Mouse (Mus musculus): ENCODE measurements around the gene Cox5a. TPM values are rescaled to one million over a fixed set of nuclear protein-coding genes. Genes with fewer than 3 reads are reported as not detected.

Cox5a gene
- total and polyA plus RNA-seq, 3 experiments = 179 to 255 (median 229) TPM

DNA sequence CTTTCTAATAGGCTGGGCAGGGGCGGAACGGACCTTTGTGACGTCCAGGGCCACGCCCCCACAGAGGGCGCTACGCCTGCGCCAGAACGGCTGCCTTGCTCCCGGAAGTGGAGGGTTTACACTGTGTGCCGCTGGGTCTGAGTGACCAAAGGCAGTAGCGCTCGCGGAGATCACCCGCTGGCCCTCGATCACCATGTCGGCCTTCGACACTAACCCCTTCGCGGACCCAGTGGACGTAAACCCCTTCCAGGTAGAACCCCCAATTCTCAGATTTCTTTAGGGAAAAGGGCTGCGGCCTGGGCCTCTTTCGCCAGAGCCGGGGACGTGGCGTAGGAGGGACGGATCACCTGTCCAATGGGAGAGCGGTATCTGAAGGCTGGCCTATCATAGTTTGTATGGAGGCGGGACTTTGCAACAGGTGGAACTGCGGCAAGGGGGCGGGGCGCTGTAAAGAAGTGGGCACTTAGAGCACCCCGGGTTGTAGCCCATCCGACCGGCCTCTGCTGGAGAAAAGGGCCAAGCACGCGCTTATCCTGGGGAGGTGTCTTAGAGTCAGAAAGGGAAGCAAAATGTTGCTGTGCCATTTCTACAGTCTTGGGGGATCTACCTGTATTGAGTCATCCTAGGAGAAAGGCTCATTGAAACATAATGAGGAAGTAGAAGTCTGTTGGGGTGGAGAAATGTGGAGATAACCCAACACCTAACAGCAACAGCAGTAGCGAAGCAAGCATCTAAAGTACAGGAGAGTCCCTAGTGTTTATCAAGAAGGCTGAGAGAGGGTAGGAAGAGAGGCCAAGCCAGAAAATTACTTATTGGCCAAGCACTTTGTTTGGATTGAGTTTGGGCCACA lies 40.0 kb downstream of the Cox5a start, which contains the start of gene Scamp2 (continued):
- TF ChIP-seq HCFC1 (IDR thresholded peaks at IDR 0.05; ENCODE audit: low read depth, low read length) (peak; percentile 75), KAT2A (IDR thresholded peaks at IDR 0.05; ENCODE audit: insufficient replicate concordance, low read length) (peak; percentile 78; the same call in 1 of the 2 replicates), JUND (conservative IDR thresholded peaks at IDR 0.05; ENCODE audit: low read depth, low read length) (no peak), POLR2AphosphoS2 (IDR thresholded peaks at IDR 0.05; ENCODE audit: low read depth, low read length) (peak; percentile 91; the same call in 1 of the 2 replicates), RCOR1 (conservative IDR thresholded peaks at IDR 0.05; ENCODE audit: low read depth, low read length) (no peak), MAX (IDR thresholded peaks at IDR 0.05; ENCODE audit: low read length) (peak; percentile 41; the same call in 1 of the 2 replicates), GABPA (IDR thresholded peaks at IDR 0.05; ENCODE audit: insufficient replicate concordance, low read depth, low read length) (no peak), USF2 (conservative IDR thresholded peaks at IDR 0.05; ENCODE audit: low read depth, low read length) (no peak)

DNA sequence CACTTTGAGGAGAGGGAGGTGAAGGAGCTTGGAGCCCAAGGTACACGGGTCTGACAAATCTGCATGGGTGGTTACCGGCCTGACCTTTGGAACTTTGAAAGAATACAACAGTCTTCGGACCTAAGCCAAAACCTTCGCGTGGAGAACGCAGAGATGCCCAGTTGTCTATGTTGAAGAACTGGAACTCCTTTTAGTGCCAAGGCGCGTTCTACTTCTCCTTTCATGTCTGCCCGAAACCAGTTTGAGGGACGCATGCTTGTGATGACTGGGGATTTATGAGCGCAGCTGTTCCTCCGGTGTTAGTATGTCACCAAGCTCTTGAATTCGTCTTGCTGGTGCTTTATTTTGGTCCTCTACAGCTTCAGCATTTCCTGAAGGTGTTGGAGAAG lies 40.6 kb downstream of the Cox5a start:
- Histone ChIP-seq H3K4me1 (ENCODE audit: control insufficient read depth in 1 of 2, insufficient read depth in 2 of 2) (peaks cover 20 to 81% of the 10 kb centered on the region in 2 experiments), H3K79me2 (replicated peaks; ENCODE audit: control insufficient read depth, extremely low read depth, insufficient read depth, poor library complexity, severe bottlenecking) (peaks cover 54% of the 10 kb centered on the region), H3K27ac (ENCODE audit: insufficient read depth, low read depth) (peak overlapping the region; percentile 54), H3K4me3 (replicated peaks in 1 of 3; ENCODE audit: low read depth in 2 of 3, low read length in 2 of 3, poor library complexity in 1 of 3) (peak overlapping the region; percentile 65 to 96 (median 72)), H3K27me3 (replicated peaks) (no peaks in the 10 kb centered on the region), H3K4me2 (ENCODE audit: insufficient read depth, low read depth, poor library complexity, severe bottlenecking) (peak overlapping the region; percentile 88), H3K9ac (ENCODE audit: insufficient read depth, low read depth) (peak overlapping the region; percentile 42), H3K36me3 (replicated peaks in 1 of 2; ENCODE audit: control insufficient read depth in 1 of 2, insufficient read depth in 1 of 2, low read length in 1 of 2) (peaks cover 3 to 16% of the 10 kb centered on the region in 2 experiments), H3K9me3 (replicated peaks; ENCODE audit: low read length) (no peaks in the 10 kb centered on the region)
- peak; percentile 49; the same call in 1 of the 2 replicates for TF ChIP-seq EP300 (IDR thresholded peaks at IDR 0.05; ENCODE audit: low read length)
- TF ChIP-seq BHLHE40 (IDR thresholded peaks at IDR 0.05; ENCODE audit: low read depth, low read length) = no peak
- TF ChIP-seq ZC3H11A (IDR thresholded peaks at IDR 0.05; ENCODE audit: low read depth, low read length) = no peak
- 0 out of 2 replicates have a peak, but pooled peaks have one; percentile 47 for TF ChIP-seq MXI1 (IDR thresholded peaks at IDR 0.05; ENCODE audit: low read depth, low read length)
- peak; percentile 50; the same call in 1 of the 2 replicates for TF ChIP-seq MYC (IDR thresholded peaks at IDR 0.05; ENCODE audit: low read depth, low read length)
- no peak for TF ChIP-seq RCOR1 (conservative IDR thresholded peaks at IDR 0.05; ENCODE audit: low read depth, low read length)
- TF ChIP-seq JUN (IDR thresholded peaks at IDR 0.05; ENCODE audit: insufficient read depth, low read depth, low read length) = no peak
- TF ChIP-seq MAZ (IDR thresholded peaks at IDR 0.05; ENCODE audit: low read depth, low read length) = no peak
- peak; percentile 47 for TF ChIP-seq IRF4 (IDR thresholded peaks at IDR 0.05; ENCODE audit: low read depth, low read length)
- no peak for TF ChIP-seq KAT2A (IDR thresholded peaks at IDR 0.05; ENCODE audit: insufficient replicate concordance, low read length)
- TF ChIP-seq MAX (IDR thresholded peaks at IDR 0.05; ENCODE audit: low read length) = peak; percentile 65; the same call in 1 of the 2 replicates
- no peak for TF ChIP-seq CTCF (conservative IDR thresholded peaks at IDR 0.05 in 1 of 2, IDR thresholded peaks at IDR 0.05 in 1 of 2; ENCODE audit: low read depth in 2 of 2, low read length in 2 of 2)
- no peak; the same call in 1 of the 2 replicates for TF ChIP-seq ETS1 (conservative IDR thresholded peaks at IDR 0.05; ENCODE audit: low read depth, low read length)
- TF ChIP-seq TCF12 (IDR thresholded peaks at IDR 0.05; ENCODE audit: low read depth, low read length) = peak; percentile 37
- 0 out of 2 replicates have a peak, but pooled peaks have one; percentile 34 for TF ChIP-seq TBP (conservative IDR thresholded peaks at IDR 0.05; ENCODE audit: low read depth, low read length)
- no peak for TF ChIP-seq USF1 (IDR thresholded peaks at IDR 0.05; ENCODE audit: low read depth, low read length)
- in situ Hi-C loops (cut with MboI; ENCODE audit: low pct_ligation_motif_present, low pct_unique_long_range_greater_than_20kb, low sequenced_read_pairs) (no loop called here), dilution Hi-C loops (cut with MboI; ENCODE audit: extremely low pct_ligation_motif_present, extremely low pct_unique_long_range_greater_than_20kb, low sequenced_read_pairs) (no loop called here)
- DNase-seq (ENCODE audit: extremely low read depth) = peak; percentile 77
